Mouse (Mus musculus) yolk sac, embryonic 10.5 days (tissue): ENCODE measurements around the gene Tjp1.

Experiments used
- DNase-seq: peaks from one replicate; pipeline ENCODE4 v3.0.0-alpha.2; 2017; ENCODE audit warnings: low spot score

The Tjp1 gene

DNA sequence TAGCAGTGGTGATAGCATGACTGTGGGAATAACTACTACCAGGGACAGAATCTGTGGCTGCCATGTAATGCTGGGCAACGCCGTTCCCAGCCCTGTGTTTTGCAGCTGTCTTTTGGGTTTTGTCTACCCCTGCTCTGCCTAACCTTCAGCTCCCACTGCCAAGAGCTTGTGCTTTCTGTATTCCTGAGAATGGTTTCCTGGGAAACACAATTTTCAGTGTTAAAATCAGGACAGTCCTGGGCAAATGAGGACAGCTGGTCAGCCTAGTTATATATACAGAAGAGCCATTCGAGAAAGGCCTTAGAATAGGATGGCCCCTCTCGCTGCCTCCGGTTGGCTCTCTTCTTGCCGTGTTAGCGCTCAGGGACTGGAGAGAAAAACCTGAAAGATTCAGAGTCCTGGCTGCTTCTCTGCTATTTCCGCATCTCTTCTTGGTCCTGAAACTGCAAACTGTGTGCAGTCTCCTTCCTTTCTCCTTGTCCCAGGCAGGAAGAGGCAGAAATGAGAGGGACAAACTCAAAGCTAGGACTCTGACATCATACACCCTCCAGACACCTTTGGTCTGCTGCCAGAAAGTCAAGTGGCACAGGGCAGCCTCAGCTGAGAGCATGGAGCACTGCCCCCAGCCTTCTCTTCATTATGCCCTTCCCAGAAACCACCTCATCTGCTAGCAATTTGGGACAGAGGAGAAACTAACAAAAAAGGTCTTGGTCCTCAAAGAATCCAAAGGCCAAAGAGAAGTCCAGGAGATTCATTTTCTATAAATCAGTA, 139.2 kb downstream of the Tjp1 start:
- DNase-seq: no peak

DNA sequence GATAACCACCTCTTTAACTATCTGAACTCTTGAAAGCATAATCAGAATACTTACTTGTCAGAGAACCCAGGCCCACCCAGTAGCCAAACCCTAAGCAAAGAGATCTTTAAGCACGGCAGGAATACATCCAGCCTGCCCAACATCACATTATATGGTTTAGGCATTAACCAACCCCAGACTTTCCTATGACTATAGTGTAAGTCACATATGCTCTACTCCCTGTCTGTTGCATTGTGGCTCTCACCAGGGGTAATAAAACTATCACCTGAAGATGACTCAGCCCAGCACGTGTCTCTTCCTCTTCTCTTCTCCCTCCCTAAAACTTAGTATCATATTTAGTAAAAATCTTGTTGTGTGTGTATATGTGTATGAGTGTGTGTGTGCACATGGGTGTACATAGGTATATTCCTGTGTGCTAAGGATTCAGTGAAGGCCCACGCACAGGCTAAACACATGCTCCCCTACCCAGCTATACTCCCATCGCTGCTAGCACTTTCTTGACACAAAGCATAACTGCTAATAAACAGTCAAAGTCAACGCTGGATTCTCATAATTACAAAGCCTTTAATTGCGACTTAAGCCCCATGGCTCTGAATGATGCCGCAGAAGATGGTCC, 139.9 kb downstream of the Tjp1 start:
- DNase-seq: no peak

DNA sequence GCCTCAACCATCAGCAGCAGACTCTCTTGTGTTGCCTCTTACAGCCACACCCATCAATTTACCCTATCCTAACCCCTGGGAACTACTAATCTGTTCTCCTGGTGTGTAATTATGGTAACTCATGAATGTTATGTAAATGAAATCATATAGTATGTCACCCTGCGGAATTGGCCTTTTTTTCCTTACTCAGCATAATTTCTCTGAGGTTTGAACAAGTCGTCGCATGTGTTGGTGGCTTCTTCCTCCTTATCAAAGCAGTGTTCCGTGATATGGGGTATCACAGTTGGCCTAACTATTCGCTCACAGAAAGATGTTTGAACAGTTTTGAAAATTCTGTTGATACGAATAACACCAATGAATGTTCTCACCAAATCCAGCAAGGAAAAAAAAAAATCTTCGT, 142.8 kb downstream of the Tjp1 start:
- no peak for DNase-seq

DNA sequence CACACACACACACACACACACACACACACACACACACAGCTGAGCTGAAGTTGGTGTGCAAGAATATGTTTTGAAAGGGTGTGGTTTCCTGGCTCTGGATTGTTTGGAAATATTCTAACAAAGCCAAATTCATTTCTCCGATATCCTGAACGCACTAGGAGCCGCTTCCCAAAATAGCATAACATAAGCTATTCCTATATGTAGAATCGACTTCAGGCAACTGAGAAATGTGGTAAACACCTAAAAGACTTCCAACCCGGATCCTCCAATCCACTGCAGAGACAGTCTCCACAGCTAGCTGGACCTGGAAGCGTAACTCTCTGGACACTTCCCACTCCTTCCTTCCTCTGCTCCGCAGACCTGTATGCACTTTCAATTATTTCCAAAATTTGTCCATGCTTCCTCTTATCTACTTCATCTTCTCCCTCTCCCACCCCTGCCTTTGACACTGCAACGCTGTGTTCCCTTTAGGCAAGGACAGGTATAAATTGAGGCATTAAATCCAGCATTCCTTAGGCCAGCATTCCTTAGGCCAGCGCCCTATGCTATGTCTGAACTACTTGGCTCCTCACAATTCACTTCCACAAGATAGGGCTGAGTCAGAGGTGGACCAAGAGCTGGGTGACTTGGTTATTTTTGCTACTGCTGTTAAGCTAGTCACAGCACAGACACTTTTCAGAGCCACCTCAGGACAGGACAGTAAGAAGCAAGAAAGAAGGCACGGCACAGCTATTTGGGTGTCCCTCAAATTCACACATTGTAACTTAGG, 144.9 kb downstream of the Tjp1 start:
- no peak for DNase-seq

DNA sequence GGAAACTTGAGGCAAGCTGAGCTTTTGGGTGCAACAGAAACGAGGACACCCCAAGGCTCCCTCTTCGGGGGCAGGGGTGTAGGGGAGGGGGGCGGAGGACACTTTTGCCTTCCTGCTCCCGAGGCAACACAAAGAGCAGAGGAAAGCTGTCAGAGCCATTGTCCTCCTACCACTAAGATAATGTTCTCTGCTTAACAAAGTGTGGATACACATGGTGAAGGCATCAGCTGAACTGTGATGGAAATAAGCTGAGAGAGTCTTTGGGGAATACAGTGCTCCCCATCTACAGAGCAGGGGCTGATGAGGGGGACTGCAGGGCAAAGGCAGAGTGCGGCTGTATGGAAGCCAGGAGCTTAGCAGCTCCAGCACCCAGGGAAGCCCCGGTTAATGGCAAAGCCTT, 145.7 kb downstream of the Tjp1 start:
- DNase-seq: no peak

DNA sequence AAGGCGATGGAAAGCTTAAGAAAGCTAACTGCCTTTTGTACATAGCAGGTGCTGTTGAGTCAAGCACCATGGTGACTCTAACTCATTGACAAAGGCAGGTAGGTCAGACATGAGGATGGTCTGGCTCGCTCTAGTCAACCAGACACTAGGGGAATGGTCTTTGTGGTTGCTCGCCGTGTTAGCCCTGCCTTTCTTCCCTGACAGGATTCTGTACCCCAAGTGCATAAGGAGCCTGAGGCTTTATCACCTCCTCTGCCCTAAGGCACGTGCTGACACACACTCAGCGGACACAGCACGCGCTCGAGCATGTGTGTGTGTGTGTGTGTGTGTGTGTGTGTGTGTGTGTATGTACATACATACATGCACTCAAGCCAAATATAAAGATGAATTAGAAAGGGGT, 146.9 kb downstream of the Tjp1 start:
- no peak for DNase-seq

DNA sequence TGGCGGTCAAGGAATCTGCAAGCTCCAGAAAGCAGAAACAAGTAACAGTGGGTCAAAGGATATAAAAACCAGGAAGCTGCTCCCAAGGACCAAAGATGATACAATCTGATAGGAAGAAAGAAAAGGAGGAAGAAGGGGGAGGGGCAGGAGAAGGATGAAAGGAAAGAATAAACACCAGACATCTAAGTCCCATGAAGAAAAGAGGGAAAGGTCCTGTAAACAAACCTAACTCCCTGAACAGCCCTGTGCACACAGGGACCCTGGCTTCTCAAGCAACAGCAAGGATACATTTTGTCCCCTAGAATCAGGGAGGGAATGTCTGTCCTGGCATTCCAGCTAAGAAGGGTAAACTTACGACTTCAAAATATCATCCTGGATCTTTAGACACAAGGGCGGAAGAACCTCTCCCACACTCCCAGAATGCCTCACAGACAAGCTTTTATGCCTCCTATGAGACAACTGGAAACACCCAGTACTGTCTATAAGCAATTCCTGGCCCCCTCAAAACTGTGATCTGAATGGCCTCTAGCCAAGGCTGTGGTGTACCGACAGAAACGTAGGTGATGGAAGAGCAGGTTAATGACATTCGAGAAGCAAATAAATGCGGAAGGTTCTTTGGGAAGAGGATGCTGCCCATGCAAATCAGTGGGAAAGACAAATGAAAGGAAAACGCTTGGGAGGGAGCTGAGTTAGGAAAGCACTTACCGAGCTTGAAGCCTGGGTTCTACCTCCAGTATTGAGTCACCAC, 148.6 kb downstream of the Tjp1 start:
- no peak for DNase-seq

DNA sequence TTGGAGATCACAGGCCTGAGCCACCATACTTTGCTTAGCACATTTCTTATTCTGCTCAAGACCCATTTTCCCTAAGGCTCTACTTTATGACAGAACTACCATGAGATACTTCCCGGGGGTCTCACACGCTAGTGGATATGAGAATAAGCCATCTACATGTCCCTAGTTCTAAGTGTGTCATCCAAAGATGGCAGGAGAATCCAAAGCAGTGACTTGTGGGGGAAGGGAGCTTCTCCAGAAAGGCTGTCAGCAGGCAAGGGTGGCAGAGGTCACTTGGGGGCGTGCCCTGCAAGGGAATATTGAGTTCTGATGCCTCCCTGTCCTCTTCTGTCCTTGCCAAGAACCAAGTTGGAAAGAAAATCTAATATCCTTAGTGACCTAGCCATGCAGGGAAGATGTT, 150.1 kb downstream of the Tjp1 start:
- no peak for DNase-seq

DNA sequence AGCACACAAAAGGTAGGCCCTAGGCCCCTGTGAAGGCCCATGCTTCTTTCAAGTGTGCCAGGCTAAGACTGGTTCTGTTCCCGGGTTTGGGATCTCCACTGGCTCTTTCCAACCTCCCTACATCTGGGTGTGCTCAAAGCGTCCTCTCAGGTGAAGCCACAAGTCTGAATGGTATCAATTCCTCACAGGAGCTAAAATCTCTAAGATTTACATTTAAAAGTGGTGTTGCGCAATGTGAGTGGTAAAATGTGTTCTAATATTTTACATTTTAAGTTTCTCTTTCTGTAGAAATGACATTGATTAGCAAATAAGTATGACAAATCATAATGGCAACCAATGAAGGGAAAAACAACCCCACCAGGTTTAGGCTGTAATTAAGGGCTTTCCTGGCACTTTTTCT, 152.0 kb downstream of the Tjp1 start:
- DNase-seq: no peak

DNA sequence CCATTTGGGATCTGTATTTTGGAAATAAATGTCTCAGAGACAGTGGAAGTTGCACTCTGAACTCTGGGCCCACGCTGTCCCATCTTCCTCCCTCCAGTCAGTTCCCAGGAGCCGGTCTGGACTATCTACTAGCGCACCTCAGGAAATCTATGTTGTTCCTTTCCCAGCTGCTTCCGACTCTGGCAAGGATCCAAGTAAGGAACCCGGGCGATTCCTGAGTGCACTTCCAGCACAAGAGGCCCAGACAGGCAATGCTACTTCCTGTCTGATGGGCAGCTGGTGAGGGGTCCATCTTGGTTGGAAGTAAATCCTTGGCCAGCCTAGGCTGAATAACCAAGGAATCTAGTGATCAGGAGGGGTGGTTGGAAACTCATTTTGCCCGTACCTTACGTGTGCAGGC, 152.4 kb downstream of the Tjp1 start:
- no peak for DNase-seq

DNA sequence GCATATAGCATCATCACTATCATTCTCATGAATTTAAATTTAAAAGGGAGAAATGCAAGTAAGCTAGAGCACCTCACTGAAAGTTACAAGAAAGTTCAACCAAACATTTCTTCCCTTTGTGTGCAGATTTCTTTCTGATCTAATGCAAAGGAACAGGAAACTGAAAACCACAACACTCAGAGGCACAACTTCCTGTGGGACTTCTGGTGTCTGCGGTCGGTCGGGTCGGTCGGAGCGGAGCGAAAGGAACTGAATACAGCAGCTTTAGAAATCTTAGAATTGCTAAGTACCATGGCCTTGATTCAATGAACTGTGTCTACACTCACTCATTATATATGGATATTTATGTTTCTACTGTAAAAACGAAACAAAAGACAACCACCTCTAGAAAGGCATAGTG, 154.2 kb downstream of the Tjp1 start:
- DNase-seq: no peak

DNA sequence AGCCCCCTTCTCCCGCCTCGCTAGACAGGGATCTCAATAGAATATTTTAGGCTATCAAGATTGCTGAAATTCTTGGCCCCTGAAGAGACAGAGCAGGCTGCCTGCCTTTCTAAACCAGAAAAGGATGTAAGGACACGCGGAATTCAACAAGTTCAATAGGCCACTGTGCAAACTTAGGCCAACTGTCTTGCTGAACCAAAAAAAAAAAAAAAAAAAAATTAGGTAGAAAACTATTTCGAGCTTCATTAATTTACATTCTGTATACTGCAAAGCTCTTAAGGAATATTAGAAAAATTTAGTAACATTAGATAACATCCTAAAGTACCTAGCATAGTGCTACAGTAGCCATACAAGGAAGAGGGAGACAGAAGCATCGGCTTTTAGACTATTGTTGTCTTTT, 155.8 kb downstream of the Tjp1 start:
- no peak for DNase-seq

DNA sequence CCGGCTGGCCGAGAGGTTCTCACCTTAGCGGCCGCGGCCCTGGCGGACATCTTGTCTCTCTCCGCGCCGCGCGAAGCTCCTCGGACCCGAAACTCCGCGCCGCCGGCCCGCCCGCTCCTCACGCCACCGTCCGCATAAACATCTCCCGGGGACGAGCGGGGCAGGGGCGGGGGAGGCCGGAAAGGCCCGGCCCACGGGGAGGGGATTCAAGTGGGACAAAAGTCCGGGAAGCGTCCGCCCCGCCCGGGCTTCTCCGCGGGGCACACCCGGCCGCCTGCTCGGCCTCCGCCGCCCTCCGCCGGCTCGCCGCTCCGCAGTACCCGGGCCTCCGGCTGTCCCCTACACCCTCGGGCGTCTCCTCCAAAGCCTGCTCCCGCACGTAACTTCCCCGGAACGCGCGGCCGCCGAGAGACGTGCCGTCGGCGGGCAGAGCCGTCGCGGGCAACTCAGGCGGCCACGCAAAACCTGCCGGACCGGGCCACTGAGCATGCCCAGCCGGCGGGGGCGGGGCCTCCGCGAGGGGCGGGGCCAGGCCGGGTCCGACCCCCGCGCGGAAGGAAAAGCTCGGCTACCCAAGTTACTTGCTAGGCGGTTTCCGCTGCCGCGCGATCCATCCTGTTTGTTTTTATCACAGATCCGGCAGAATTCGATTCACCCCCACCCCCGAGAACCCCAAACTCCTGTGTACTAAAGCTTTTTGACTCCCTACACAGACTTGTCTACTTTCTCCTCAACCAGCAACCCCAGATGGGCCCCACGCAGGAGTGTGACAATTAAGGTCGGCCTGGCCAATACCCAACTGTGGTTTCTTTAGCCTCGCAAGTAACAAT, 156.6 kb downstream of the Tjp1 start:
- peak; percentile 91 for DNase-seq

DNA sequence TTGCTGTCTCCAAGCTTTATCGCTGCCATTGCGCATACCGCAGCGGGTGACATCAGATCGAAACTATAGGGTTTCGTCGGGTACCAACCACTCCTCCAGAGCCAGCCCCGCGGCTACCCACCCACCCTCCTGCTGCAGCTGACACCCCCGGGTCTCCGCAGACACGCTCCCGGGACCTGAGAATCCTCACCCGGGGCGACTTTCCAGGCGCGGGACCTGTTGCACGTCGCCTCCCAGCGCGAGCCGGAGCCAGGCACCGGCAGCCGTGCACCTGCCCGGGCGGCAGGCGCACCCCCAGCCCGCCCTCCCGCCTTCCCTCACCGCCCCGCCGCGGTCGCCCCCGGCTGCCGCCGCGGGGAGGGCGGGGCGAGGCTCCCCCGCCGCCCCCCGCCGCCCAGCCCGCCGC, 157.2 kb downstream of the Tjp1 start:
- DNase-seq: no peak

DNA sequence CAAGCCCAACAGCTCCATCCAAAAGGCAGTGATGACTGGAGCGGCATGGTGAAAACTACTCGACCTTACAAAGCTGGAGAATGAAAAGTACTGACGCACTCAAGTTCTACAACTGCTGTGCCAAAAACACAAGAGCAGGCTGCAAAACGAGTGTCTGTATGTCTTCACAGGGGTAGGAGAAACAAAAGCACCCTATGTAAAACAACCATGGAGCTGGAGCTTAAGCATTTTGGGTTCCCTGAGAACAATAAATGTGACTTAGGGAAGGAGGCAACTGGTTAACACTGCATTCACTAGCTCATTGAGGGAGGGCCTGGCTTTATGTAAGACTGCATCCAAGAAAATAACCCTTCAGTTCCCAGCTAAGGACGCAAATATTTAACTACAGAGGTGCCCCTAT, 158.5 kb downstream of the Tjp1 start:
- no peak for DNase-seq

DNA sequence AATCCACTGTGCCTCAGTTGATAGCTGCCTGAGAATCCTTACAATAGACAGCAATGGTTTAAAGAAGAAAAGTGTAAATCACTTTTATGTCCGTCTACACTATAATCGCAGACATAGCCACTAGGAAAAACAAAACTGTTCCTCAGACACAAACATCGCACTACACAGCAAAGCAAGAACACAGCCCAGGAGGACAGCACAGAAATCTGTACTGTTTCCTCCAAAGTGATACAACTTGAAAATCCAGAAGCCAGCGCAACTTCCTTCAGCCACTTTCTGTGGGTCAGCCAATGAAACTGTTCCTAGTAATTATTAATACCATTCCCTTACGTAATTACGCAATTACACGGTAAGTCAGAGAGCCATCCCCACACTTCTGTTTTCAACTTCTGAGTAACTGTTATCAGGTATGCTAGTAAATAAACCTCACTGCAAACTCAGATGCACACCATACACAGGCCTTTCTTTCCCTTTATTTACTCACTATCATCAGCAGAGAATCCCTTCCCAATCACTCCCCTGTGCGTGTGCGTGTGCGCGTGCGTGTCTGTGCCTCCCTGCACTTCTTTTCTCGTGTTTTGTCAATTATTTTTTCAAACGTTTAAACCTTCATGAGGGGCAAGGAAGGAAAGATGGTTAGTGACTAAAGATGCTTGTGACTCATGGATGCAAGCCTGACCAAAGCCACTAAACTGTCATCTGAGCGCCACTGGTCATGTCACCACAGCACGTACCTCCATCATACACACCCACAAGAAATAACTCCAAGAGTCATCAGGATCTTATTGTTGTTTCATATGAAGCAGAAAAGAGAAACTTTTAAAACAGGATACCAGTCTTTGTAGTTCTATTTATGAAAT, 160.0 kb downstream of the Tjp1 start:
- DNase-seq: no peak

DNA sequence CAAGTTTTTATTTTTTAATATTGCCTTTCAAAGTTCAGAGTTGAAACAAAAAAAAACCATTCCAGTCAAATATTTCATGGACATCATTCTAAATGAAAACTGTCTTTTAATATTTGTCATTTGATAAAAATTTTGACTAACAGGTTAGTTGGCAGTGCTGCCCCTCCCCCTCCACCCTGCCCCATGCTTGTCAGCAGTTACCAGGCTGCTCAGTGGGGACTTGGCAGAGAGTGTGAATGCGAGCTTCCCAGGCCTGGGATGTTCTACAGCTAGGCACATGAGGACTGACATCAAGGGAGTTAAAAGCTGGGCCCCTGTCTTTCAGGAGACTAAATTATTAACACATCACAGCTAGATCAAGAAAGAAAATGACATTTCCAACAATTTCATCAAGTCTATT, 161.4 kb downstream of the Tjp1 start:
- no peak for DNase-seq

DNA sequence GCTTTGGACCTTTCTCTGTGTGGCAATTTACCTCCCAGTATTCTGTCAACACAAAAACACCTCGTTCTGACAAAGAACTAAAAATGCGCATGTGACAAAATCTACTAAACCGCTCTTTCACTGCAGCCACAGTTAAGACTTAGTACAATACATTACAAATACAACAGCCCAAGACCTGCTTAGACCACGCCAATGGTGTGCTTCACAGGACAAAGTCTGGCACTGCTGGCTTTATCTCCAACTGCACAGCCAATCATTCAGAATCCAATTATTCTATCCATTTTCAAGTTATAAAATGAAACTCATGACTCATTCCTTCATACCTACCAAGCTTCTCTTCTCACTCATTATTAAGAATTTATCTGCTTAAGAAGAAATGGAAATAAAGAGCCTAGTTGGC, 162.0 kb downstream of the Tjp1 start:
- no peak for DNase-seq

DNA sequence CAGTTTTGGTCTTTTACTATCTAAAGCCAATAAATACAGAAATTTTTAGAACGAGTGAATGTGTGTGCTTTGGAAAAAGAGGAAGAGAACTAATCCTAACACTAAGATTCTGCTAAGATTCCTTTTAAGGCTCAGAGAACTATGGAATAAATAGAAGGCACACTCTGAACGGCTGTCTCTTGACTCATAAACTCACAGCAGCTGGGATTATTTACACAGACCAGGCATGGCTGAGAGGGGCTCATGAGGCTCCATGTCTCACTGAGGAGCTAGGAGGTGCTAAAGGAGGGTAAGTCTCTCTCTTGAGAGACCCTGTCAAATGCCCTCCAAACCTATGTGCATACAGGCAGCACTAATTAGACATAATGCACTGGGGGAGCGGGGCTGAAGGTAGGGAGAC, 167.3 kb downstream of the Tjp1 start:
- no peak for DNase-seq

DNA sequence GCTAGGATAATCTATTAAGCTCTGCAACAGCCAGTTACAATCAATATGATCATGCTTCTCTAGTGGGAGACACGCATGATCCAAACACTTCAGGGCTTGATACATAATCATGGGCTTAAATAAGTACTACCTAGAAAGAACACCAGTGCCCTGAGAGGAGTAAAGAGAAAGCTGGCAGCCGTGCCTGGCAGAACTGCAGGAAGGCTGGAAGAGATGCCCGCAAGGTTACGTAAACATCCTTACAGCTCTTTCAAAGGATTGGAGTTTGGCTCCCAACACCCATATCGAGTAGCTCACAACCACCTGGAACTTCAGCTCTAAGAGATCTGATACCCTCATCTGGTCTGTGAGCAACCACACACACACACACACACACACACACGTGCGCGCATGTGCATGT, 167.8 kb downstream of the Tjp1 start:
- no peak for DNase-seq

DNA sequence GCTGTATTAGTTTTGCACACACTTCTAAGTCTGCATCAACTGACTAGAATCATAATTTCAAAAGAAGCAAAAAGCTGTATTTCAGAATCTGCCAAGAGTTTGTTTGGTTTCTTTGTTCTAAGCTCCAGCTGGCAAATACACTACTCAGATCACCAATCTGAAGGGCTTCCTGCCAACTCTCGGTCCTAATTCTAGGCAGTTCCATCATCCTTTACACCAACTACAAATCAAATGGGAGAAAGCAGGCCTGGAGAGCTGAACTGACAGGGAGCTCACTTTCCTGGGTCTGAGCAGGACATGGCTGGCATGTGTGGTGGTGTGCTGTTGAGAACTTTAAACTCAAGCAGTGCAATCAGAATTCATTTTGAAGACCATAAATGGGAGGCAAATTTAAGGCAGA, 170.0 kb downstream of the Tjp1 start:
- no peak for DNase-seq
